Mouse (Mus musculus): Measurements from ENCODE around the gene Fndc8. TPM values are rescaled to one million over a fixed set of nuclear protein-coding genes. Genes with fewer than 3 reads are reported as not detected.
A peak's percentile ranks its signal among the peaks of the same experiment; 100 is the strongest.

Fndc8 gene
- total RNA-seq, 1 experiment from 2014 or later: 0.15 TPM

- no peak for DNase-seq
These were observed 22.3 kb upstream of the Fndc8 start for GRCm38 (mm10) chr11:82869506-82870172.

- peak; percentile 64 for DNase-seq
These were observed 21.5 kb upstream of the Fndc8 start for GRCm38 (mm10) chr11:82870173-82871030.

GRCm38 (mm10) chr11:82871031-82871446 lies 20.9 kb upstream of the Fndc8 start, which contains the start of gene Rffl:
TSS of gene Rffl (minus strand) at chr11:82871210.
- DNase-seq: peak; percentile 97

GRCm38 (mm10) chr11:82874924-82875323 lies 17.0 kb upstream of the Fndc8 start:
- no peak for DNase-seq

- DNase-seq: no peak
These were observed 16.3 kb upstream of the Fndc8 start for GRCm38 (mm10) chr11:82875631-82876030.

- DNase-seq: no peak
These were observed 14.1 kb upstream of the Fndc8 start for GRCm38 (mm10) chr11:82877726-82878344.

- DNase-seq: no peak
These were observed 8.7 kb upstream of the Fndc8 start for GRCm38 (mm10) chr11:82883180-82883579.

- no peak for DNase-seq
These were observed 5.4 kb upstream of the Fndc8 start for GRCm38 (mm10) chr11:82886559-82886958.

- DNase-seq: peak; percentile 58
These were observed 3.4 kb upstream of the Fndc8 start for GRCm38 (mm10) chr11:82888491-82888946.

- peak; percentile 44 for DNase-seq
These were observed 2.2 kb upstream of the Fndc8 start for GRCm38 (mm10) chr11:82889524-82890341.

GRCm38 (mm10) chr11:82890342-82890762 lies 1.6 kb upstream of the Fndc8 start, which contains the start of gene Rad51d:
TSS of gene Rad51d (minus strand) at chr11:82890614.
- peak; percentile 98 for DNase-seq

- DNase-seq: no peak
These were observed 5.6 kb downstream of the Fndc8 start for GRCm38 (mm10) chr11:82897478-82897877.

- DNase-seq: no peak
These were observed 7.8 kb downstream of the Fndc8 start for GRCm38 (mm10) chr11:82899720-82900119.

- DNase-seq: no peak
These were observed 9.8 kb downstream of the Fndc8 start for GRCm38 (mm10) chr11:82901606-82902310.

- no peak for DNase-seq
These were observed 13.0 kb downstream of the Fndc8 start for GRCm38 (mm10) chr11:82904952-82905351.

GRCm38 (mm10) chr11:82905816-82906215 lies 13.9 kb downstream of the Fndc8 start:
- DNase-seq: no peak

- DNase-seq: peak; percentile 97
These were observed 16.0 kb downstream of the Fndc8 start, which contains the start of gene Nle1 for GRCm38 (mm10) chr11:82907651-82908607. TSS of gene Nle1 (minus strand) at chr11:82908411.

- DNase-seq: no peak
These were observed 16.7 kb downstream of the Fndc8 start for GRCm38 (mm10) chr11:82908608-82908989.

- DNase-seq: no peak
These were observed 18.3 kb downstream of the Fndc8 start, which contains the start of gene Unc45b for GRCm38 (mm10) chr11:82910250-82910649. TSS of gene Unc45b (plus strand) at chr11:82910550.
